Mouse (Mus musculus) forebrain, postnatal 0 days (tissue): ENCODE data around the gene Sh2d5. TPM values are rescaled to one million over a fixed set of nuclear protein-coding genes. Genes with fewer than 3 reads are reported as not detected.

Experiments used
- ATAC-seq: fragments of 200-750 bp; cut with Nextera tagmentation; 2 replicates; pipeline ENCODE4 v1.8.0; 2017; ENCODE audit warnings: mild to moderate bottlenecking, moderate library complexity
- DNase-seq: peaks from one replicate; pipeline ENCODE4 v3.0.0-alpha.2; 2015
- H3K27ac ChIP-seq: fragments of 300-500 bp; sonication (generic); 2 replicates; pipeline ENCODE4 v1.5.1; 2014; ENCODE audit warnings: low read depth, mild to moderate bottlenecking, antibody characterized with exemption, low read length, moderate library complexity, mixed read lengths
- H3K27me3 ChIP-seq: fragments of 300-500 bp; sonication (generic); 2 replicates; pipeline ENCODE4 v1.6.1; 2014; ENCODE audit warnings: mild to moderate bottlenecking, low read length, mixed read lengths; ENCODE audit not compliant: insufficient read depth
- H3K36me3 ChIP-seq: fragments of 300-500 bp; sonication (generic); 2 replicates; pipeline ENCODE4 v1.6.1; 2014; ENCODE audit warnings: mild to moderate bottlenecking, moderate library complexity; ENCODE audit not compliant: insufficient read depth
- H3K4me1 ChIP-seq: fragments of 300-500 bp; sonication (generic); 2 replicates; pipeline ENCODE4 v1.6.1; 2014; ENCODE audit warnings: antibody characterized with exemption; ENCODE audit not compliant: insufficient read depth
- H3K4me2 ChIP-seq: fragments of 300-500 bp; sonication (generic); 2 replicates; pipeline ENCODE4 v1.6.1; 2014; ENCODE audit warnings: low read depth, mild to moderate bottlenecking, moderate library complexity
- H3K4me3 ChIP-seq: fragments of 300-500 bp; sonication (generic); 2 replicates; pipeline ENCODE4 v1.5.1; 2014; ENCODE audit warnings: low read depth, low read length, mixed read lengths
- H3K9ac ChIP-seq: fragments of 300-500 bp; sonication (generic); 2 replicates; pipeline ENCODE4 v1.6.1; 2014; ENCODE audit warnings: mild to moderate bottlenecking
- H3K9me3 ChIP-seq: fragments of 300-500 bp; sonication (generic); 2 replicates; pipeline ENCODE4 v1.6.1; 2016; ENCODE audit warnings: low read length
- CTCF ChIP-seq: sonication (generic); IDR thresholded peaks from 2 replicates; pipeline ENCODE4 v1.5.1; 2016; ENCODE audit warnings: antibody characterized with exemption, control low read depth, low read depth
- WGBS: fragments of 180-500 bp; shearing (Covaris S2); extraction: QIAGEN DNeasy Blood & Tissue Kit; methylation state at CpG from one replicate; pipeline ENCODE4 v1.1.7; 2014; 5-methylcytosine and 5-hydroxymethylcytosine counted together
- polyA plus RNA-seq: library from polyadenylated mRNA; unstranded; fragments of >200 nt; fragmentation: Nextera tagmentation; extraction: Ambion mirVana; gene quantifications from 2 replicates; pipeline ENCODE4 v1.2.1, GENCODE M21; 2015
- total RNA-seq: library from RNA; depleted of rRNA; stranded (reverse); fragments of >200 nt; gene quantifications from 2 replicates; pipeline ENCODE4 v1.2.3, GENCODE M21; 2014

Gene Sh2d5
- total and polyA plus RNA-seq, 2 experiments from 2014 or later: 13.8 to 18.2 TPM

GRCm38 (mm10) chr4:138222396-138222795, 27.8 kb upstream of the Sh2d5 start:
- 91% methylated on average over 5 of the region's 5 CpGs for WGBS
- Histone ChIP-seq H3K4me3 (no peak overlapping the region), H3K9ac (no peak overlapping the region), H3K27ac (no peak overlapping the region), H3K4me1 (peaks cover 13% of the 10 kb centered on the region), H3K36me3 (peaks cover 56% of the 10 kb centered on the region), H3K4me2 (no peak overlapping the region), H3K9me3 (no peaks in the 10 kb centered on the region), H3K27me3 (no peaks in the 10 kb centered on the region)
- TF ChIP-seq CTCF: no peak
- DNase-seq (no peak), ATAC-seq (no peak)

- Histone ChIP-seq H3K36me3 (peaks cover 68% of the 10 kb centered on the region), H3K9ac (no peak overlapping the region), H3K4me3 (no peak overlapping the region), H3K27ac (no peak overlapping the region), H3K4me2 (no peak overlapping the region), H3K4me1 (peaks cover 7% of the 10 kb centered on the region; the same call in 1 of the 2 replicates), H3K27me3 (no peaks in the 10 kb centered on the region), H3K9me3 (no peaks in the 10 kb centered on the region)
- TF ChIP-seq CTCF: no peak
- DNase-seq: no peak
- no peak for ATAC-seq
- 89% methylated on average over 10 of the region's 10 CpGs for WGBS
These were observed 26.6 kb upstream of the Sh2d5 start for GRCm38 (mm10) chr4:138223623-138224022.

GRCm38 (mm10) chr4:138246756-138247665, 3.2 kb upstream of the Sh2d5 start:
- ATAC-seq (no peak), DNase-seq (peak; percentile 36)
- peaks cover 35% of the 10 kb centered on the region for H3K36me3 ChIP-seq
- no peaks in the 10 kb centered on the region for H3K9me3 ChIP-seq
- H3K27ac ChIP-seq: no peak overlapping the region
- no peaks in the 10 kb centered on the region for H3K27me3 ChIP-seq
- H3K9ac ChIP-seq: no peak overlapping the region
- no peak overlapping the region for H3K4me2 ChIP-seq
- peaks cover 14% of the 10 kb centered on the region; the same call in 1 of the 2 replicates for H3K4me1 ChIP-seq
- H3K4me3 ChIP-seq: no peak overlapping the region
- TF ChIP-seq CTCF: no peak
- WGBS: 64% methylated on average over 27 of the region's 27 CpGs

- peak; percentile 64 for TF ChIP-seq CTCF
- H3K9me3 ChIP-seq: no peaks in the 10 kb centered on the region
- H3K9ac ChIP-seq: peak overlapping the region; percentile 51
- peak overlapping the region; percentile 57 for H3K4me3 ChIP-seq
- H3K27ac ChIP-seq: no peak overlapping the region
- 0 out of 2 replicates have a peak, but pooled peaks cover 3% of the 10 kb centered on the region for H3K27me3 ChIP-seq
- WGBS: 3% methylated on average over 14 of the region's 14 CpGs
- H3K4me1 ChIP-seq: peaks cover 21% of the 10 kb centered on the region; the same call in 1 of the 2 replicates
- DNase-seq: peak; percentile 60
- 0 out of 2 replicates have a peak, but pooled peaks cover 1% of the 10 kb centered on the region for H3K36me3 ChIP-seq
- 0 out of 2 replicates have a peak, but pooled peaks have one; percentile 7 for ATAC-seq
- peak overlapping the region; percentile 95 for H3K4me2 ChIP-seq
These were observed 1.6 kb downstream of the Sh2d5 start for GRCm38 (mm10) chr4:138251819-138252218.

DNA sequence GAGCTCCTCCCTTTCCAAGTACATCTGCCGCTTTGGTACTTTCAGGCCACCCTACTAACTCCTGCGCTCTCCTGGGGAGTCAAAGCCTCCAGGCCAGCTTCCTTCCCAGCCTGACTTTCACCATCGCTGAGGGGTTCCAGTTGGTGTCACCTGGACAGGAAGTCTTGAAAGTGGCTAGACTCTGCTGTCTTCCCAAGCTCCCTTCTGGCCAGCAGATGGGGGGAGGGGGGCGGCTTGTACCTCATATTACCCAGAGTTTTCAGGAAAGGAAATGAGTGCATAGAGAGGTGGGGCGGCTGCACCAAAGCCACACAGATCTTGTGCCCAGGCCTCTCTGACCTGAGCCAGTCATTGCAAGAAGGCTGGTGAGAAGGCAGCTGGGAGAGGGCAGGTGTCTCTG, 2.0 kb downstream of the Sh2d5 start:
- H3K9ac ChIP-seq: peak overlapping the region; percentile 51
- ATAC-seq (no peak), DNase-seq (no peak)
- no peak overlapping the region for H3K27ac ChIP-seq
- H3K4me2 ChIP-seq: peak overlapping the region; percentile 95
- WGBS: 19% methylated on average over 5 of the region's 5 CpGs
- no peaks in the 10 kb centered on the region for H3K9me3 ChIP-seq
- 0 out of 2 replicates have a peak, but pooled peaks cover 3% of the 10 kb centered on the region for H3K27me3 ChIP-seq
- no peaks in the 10 kb centered on the region for H3K36me3 ChIP-seq
- TF ChIP-seq CTCF: no peak
- peaks cover 21% of the 10 kb centered on the region; the same call in 1 of the 2 replicates for H3K4me1 ChIP-seq
- H3K4me3 ChIP-seq: peak overlapping the region; percentile 57

- H3K4me2 ChIP-seq: no peak overlapping the region
- no peaks in the 10 kb centered on the region for H3K9me3 ChIP-seq
- peaks cover 5% of the 10 kb centered on the region; the same call in 1 of the 2 replicates for H3K4me1 ChIP-seq
- no peak overlapping the region for H3K27ac ChIP-seq
- H3K27me3 ChIP-seq: 0 out of 2 replicates have a peak, but pooled peaks cover 3% of the 10 kb centered on the region
- WGBS: 83% methylated on average over 22 of the region's 22 CpGs
- H3K4me3 ChIP-seq: no peak overlapping the region
- no peak for TF ChIP-seq CTCF
- H3K36me3 ChIP-seq: peaks cover 2% of the 10 kb centered on the region; the same call in 1 of the 2 replicates
- DNase-seq: no peak
- no peak for ATAC-seq
- H3K9ac ChIP-seq: no peak overlapping the region
These were observed 7.0 kb downstream of the Sh2d5 start for GRCm38 (mm10) chr4:138257116-138257687.
